ENCODE assay signal across 7 mouse cellular contexts in genomic region chr3:20057306-20058196, GRCm38 (mm10). TPM values are rescaled to one million over a fixed set of nuclear protein-coding genes. Genes with fewer than 3 reads are reported as not detected.
DNase-seq lines count a peak whose midpoint lies in the region; ATAC-seq lines count a peak whose summit lies in the region.

TSS of gene Hltf (plus strand) at chr3:20057811.

- peak; percentile 97 for DNase-seq in adrenal gland, adult 2 months
- DNase-seq in embryo, embryonic 11.5 days (ENCODE audit: low read depth, low spot score) = peak; percentile 83
- peak; percentile 87 to 96 for DNase-seq in gastrocnemius, postnatal 36 days
- peak; percentile 95 to 98 for DNase-seq in left cerebral cortex, postnatal 25 days (ENCODE audit: low spot score in 2 of 2)
- peak; percentile 92 for DNase-seq in midbrain, embryonic 10.5 days (ENCODE audit: low spot score)
- peak; percentile 83 for DNase-seq in right cerebral cortex, postnatal 4 days

- H3K4me3 ChIP-seq in intestine, embryonic 15.5 days (replicated peaks) = peak within 1 kb of the TSS; percentile 85
- H3K4me3 ChIP-seq in midbrain, embryonic 10.5 days = peak within 1 kb of the TSS; percentile 85

- under 1% methylated on average over 51 of the region's 54 CpGs for WGBS in intestine, embryonic 15.5 days
- under 1% methylated on average over 52 of the region's 54 CpGs for WGBS in midbrain, embryonic 10.5 days

- H3K36me3 ChIP-seq in intestine, embryonic 15.5 days = no peaks in the 10 kb centered on the region
- H3K36me3 ChIP-seq in midbrain, embryonic 10.5 days = peaks cover 5% of the 10 kb centered on the region

- H3K9me3 ChIP-seq in intestine, embryonic 15.5 days = no peaks in the 10 kb centered on the region
- H3K9me3 ChIP-seq in midbrain, embryonic 10.5 days (replicated peaks) = no peaks in the 10 kb centered on the region

- no peaks in the 10 kb centered on the region for H3K27me3 ChIP-seq in intestine, embryonic 15.5 days (replicated peaks)
- no peaks in the 10 kb centered on the region for H3K27me3 ChIP-seq in midbrain, embryonic 10.5 days (ENCODE audit: low read depth, poor library complexity, severe bottlenecking)

- peak; percentile 100 for ATAC-seq in intestine, embryonic 15.5 days

- peak within 1 kb of the TSS; percentile 68 for H3K4me2 ChIP-seq in intestine, embryonic 15.5 days (replicated peaks)

- H3K27ac ChIP-seq in intestine, embryonic 15.5 days = peak within 1 kb of the TSS; percentile 62; the same call in 1 of the 2 replicates
- H3K27ac ChIP-seq in midbrain, embryonic 10.5 days (replicated peaks) = peak within 1 kb of the TSS; percentile 87

- peak within 1 kb of the TSS; percentile 71 for H3K9ac ChIP-seq in intestine, embryonic 15.5 days

- H3K4me1 ChIP-seq in intestine, embryonic 15.5 days (replicated peaks) = no peaks in the 10 kb centered on the region
- peaks cover 11% of the 10 kb centered on the region for H3K4me1 ChIP-seq in midbrain, embryonic 10.5 days

- intact Hi-C loops in gastrocnemius, postnatal 36 days (cut with DNase I) = no loop called here
- intact Hi-C loops in left cerebral cortex, postnatal 25 days (cut with DNase I) = loop anchor here (10.0 kb wide), 1 partner anchor 153 kb away; no protein-coding TSS in a partner anchor

RNA-seq across cellular contexts. Expression of gene Hltf, which starts in this region (rescaled TPM):
- 10 to 100 TPM; 20.9 to 21.4 TPM for total RNA-seq in adrenal gland, adult 2 months (2021)
- polyA plus RNA-seq in adrenal gland, adult 2 months (2012; rRNA removed) = 1.9 and 2.6 TPM in 2 replicates
- total RNA-seq in gastrocnemius, postnatal 36 days (2021) = 1 to 10 TPM; 2.5 to 2.9 TPM
- 14.9 and 15.0 TPM in 2 replicates for polyA plus RNA-seq in intestine, embryonic 15.5 days (2015; fragmentation: Nextera tagmentation; extraction: Ambion mirVana)
- total RNA-seq in left cerebral cortex, postnatal 25 days (2021) = 10 to 100 TPM; 16.0 to 20.3 TPM
- 15.8 and 16.3 TPM in 2 replicates for polyA plus RNA-seq in midbrain, embryonic 10.5 days (2016; fragmentation: Nextera tagmentation; extraction: Ambion mirVana)

Comparison
In these comparisons a context has a peak if more than half of its experiments do, and no peak if none do; other contexts are left out.
1. Peak in every context shown above with its lines: DNase-seq, ATAC-seq, H3K4me3 ChIP-seq and H3K27ac ChIP-seq.
2. RNA of gene Hltf (total RNA-seq): 20.9 to 21.4 TPM in adrenal gland, adult 2 months and 16.0 to 20.3 TPM in left cerebral cortex, postnatal 25 days; 2.5 to 2.9 TPM in gastrocnemius, postnatal 36 days; every median in the first group is over 4 times any median in the second.